In genomic region chr3:56256271-56256670, GRCm38 (mm10) we compare ENCODE assay signal across 25 mouse cellular contexts.
"Had no signal": no experiment of that assay in that cellular context is flagged by ENCODE, and none has a peak within 500 bp of the region (broad histone marks: within the 10 kb centered on the region; RNA-seq: fewer than 3 reads in every experiment).

No protein-coding gene starts in this region.

- H3K9me3 ChIP-seq: heart, embryonic 12.5 days; hindbrain, embryonic 10.5 days; hindbrain, embryonic 12.5 days; intestine, embryonic 15.5 days; limb, embryonic 15.5 days had no signal

- H3K9ac ChIP-seq: heart, embryonic 12.5 days; hindbrain, embryonic 12.5 days; hindbrain, embryonic 14.5 days; intestine, embryonic 15.5 days; limb, embryonic 13.5 days; limb, embryonic 15.5 days had no signal

- H3K36me3 ChIP-seq: heart, embryonic 10.5 days; heart, embryonic 12.5 days; hindbrain, embryonic 10.5 days; hindbrain, embryonic 12.5 days; intestine, embryonic 15.5 days; limb, embryonic 13.5 days; limb, embryonic 15.5 days had no signal

- H3K27ac ChIP-seq: heart, embryonic 10.5 days; hindbrain, embryonic 10.5 days; hindbrain, embryonic 12.5 days; hindbrain, embryonic 14.5 days; intestine, embryonic 15.5 days; layer of hippocampus, adult 2 months; limb, embryonic 13.5 days; limb, embryonic 15.5 days had no signal

- DNase-seq: gastrocnemius, postnatal 10 days; gastrocnemius, postnatal 25 days; heart, adult 18-20 months; heart, postnatal 10 days; heart, postnatal 4 days; kidney, adult 18-20 months; kidney, adult 8-10 months; kidney, postnatal 10 days; kidney, postnatal 25 days; kidney, postnatal 4 days; layer of hippocampus, adult 9-11 months; layer of hippocampus, postnatal 36 days; left cerebral cortex, postnatal 4 days had no signal

- H3K4me1 ChIP-seq: heart, embryonic 10.5 days; heart, embryonic 12.5 days; hindbrain, embryonic 10.5 days; hindbrain, embryonic 12.5 days; intestine, embryonic 15.5 days; limb, embryonic 13.5 days; limb, embryonic 15.5 days had no signal

- ATAC-seq: hindbrain, embryonic 16.5 days; inflammation-experienced regulatory T-cells, adult 6 months; intestine, embryonic 15.5 days; intestine, postnatal 0 days had no signal

- H3K4me3 ChIP-seq: heart, embryonic 10.5 days; heart, embryonic 12.5 days; hindbrain, embryonic 10.5 days; hindbrain, embryonic 12.5 days; intestine, embryonic 15.5 days; layer of hippocampus, adult 2 months; limb, embryonic 13.5 days; limb, embryonic 15.5 days had no signal

- H3K4me2 ChIP-seq: heart, embryonic 12.5 days; hindbrain, embryonic 12.5 days; hindbrain, embryonic 14.5 days; intestine, embryonic 15.5 days; limb, embryonic 13.5 days; limb, embryonic 15.5 days had no signal

- H3K27me3 ChIP-seq: heart, embryonic 12.5 days; hindbrain, embryonic 12.5 days; intestine, embryonic 15.5 days; limb, embryonic 13.5 days; limb, embryonic 15.5 days had no signal
